Mouse (Mus musculus): ENCODE measurements at regions not wholly inside any gene's neighbourhood (a gene's known extent, or its start where the extent isn't known, plus 50 kb on each side); places are given as distances from the start of the nearest gene placed in this dataset.

DNA sequence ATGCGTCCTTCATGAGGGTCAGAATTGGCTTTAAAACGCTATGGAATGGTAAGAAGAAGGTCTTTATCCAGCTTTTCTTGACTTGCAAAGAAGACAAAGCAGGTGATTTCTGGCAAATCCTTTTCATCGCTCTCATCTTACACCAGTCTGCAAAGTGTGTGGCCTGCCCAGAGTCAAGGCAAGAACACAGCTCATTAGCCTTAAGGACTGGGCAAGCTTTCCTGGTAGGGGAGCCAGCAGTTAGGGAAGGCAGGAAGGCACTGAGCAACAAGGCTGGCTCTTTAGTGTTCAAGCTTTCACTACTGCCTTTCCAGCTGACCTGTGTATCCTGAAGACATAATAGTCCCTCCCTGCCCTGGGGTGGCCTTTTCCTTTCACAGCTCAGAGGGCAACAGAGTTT, 352.4 kb upstream of the N6amt1 start:
- intact Hi-C loops (cut with DNase I) = no loop called here

DNA sequence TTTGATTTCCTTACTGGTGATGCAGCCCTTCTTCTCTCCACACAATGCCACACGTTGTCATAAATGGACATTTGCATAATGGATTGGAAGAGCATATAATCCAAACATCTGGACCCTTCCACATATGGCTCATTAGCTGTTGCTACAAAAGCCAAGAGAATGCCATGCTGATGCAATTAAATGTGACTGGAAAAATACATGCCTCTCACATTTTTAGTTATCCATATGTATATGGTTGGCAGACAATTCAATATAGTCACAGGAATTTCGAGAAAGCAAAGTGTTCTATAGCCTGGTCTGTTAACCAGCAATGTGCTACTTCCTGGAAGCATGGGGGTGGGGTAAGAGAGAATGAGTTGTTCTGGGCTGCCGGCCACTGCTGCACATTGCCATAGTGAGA, 352.9 kb upstream of the N6amt1 start:
- intact Hi-C loops (cut with DNase I) = no loop called here

More for the DNA sequence above, 352.4 kb upstream of the N6amt1 start:
- no peak for DNase-seq (ENCODE audit: low spot score in 2 of 2)

DNA sequence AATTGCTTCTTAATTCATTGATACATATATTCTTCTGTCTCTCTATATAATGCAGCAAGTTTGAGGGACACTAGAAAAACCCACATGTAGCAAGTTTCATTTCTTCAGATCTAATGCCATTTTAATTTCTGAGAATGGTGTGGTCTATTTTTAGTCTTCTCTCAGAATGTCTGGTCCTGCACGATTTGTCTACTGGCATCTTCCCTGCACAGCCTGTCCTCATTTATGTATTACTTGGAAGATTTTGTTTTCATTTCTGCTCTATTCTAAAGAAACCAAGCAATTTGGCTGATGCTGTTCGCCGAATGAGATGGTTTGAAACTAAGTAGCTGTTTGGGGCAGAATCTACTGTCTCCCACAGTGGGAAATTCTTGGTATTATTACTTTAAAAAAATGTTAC, 382.3 kb upstream of the N6amt1 start:
- intact Hi-C loops (cut with DNase I) = no loop called here
- DNase-seq (ENCODE audit: low spot score in 2 of 2) = peak; percentile 35 to 46

More for the DNA sequence above, 352.9 kb upstream of the N6amt1 start:
- peak; percentile 6 to 26 for DNase-seq (ENCODE audit: low spot score in 2 of 2)

DNA sequence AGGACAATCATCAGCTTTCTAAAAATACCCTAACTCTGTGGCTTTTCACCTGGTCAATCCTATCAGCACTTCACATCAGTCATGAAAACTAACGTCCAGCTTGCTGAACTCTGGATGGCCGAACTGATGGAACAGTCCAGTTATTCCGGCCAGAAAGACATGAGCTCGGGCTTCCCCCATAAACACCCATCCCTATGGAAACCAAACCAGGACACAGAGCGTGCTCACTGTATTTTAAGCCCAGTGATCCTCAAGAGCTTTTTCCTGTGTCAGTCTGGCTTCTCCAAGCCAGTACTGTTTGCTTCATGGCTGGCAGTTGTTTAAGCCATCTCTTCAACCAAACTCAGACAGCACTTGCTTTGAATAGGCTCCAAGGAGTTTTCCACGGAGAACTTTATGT, 404.3 kb upstream of the N6amt1 start:
- intact Hi-C loops (cut with DNase I) = no loop called here

DNA sequence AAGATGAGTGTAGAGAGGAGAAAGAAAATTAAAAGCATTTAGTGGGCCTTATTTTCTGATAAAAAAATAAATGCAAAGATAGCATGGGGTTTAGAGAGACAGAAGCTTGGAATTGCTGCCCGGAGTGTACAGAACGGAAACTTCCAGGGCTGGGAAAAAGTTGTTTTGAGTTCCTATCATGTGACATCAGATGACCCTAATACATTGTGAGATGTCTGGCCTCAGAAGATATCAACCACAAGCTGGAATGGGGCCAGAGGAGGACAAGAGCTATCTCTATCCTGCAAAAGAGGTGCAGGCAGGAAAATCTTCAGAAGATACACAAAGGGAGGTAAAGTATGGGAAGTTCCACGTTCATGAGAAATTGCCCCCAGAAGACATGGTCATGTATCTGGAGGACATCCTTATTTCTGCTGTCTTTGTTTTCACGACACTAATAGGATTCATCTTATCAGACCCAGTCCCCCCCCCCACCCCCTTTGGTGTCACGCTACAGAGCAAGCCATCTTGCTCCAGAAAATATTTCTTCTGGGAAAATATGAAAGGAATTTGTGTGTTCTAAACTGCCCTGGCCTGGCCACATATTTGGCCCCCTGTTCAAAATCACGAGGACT, 408.3 kb upstream of the N6amt1 start:
- DNase-seq (ENCODE audit: low spot score in 2 of 2) = no peak
- intact Hi-C loops (cut with DNase I) = no loop called here

More for the DNA sequence above, 404.3 kb upstream of the N6amt1 start:
- DNase-seq (ENCODE audit: low spot score in 2 of 2) = no peak

DNA sequence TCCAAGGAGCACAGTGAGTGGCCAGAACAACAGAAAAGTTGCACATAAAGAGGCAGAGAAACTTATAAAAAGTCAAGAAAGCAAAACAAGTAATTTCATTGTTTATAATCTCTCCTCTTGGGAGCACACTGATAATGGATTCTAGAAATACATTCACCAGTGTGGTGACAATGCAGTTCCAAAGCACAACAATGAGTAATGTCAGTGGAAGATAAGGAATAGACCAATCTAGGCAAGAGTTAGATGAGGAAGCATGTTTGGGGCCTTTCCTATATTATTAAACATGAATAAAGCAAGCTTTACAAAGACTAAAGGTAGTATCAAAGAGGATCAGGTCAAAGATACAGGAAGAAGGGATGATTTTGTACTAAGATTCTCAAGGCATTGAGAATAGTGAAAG, 408.9 kb upstream of the N6amt1 start:
- intact Hi-C loops (cut with DNase I) = no loop called here

DNA sequence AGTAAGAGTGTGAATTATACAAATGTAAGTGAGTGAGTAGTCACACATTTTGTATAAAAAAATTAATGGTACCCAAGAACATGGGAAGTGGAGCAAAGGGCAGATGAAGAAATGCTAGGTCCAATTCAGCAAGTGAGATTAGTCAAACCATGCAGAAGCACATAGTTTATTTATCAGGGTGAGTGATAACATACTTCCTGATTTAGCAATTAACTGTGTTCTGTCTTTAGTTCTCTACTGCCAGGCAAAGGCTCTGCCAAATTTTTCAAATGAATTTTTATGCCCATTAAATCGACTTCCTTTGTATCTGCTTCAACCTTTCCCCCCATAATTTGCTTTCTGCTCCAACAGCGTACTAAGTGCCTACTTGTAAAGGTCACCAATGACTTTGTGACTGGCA, 419.0 kb upstream of the N6amt1 start:
- intact Hi-C loops (cut with DNase I) = no loop called here
- no peak for DNase-seq (ENCODE audit: low spot score in 2 of 2)

More for the DNA sequence above, 408.9 kb upstream of the N6amt1 start:
- DNase-seq (ENCODE audit: low spot score in 2 of 2) = no peak

DNA sequence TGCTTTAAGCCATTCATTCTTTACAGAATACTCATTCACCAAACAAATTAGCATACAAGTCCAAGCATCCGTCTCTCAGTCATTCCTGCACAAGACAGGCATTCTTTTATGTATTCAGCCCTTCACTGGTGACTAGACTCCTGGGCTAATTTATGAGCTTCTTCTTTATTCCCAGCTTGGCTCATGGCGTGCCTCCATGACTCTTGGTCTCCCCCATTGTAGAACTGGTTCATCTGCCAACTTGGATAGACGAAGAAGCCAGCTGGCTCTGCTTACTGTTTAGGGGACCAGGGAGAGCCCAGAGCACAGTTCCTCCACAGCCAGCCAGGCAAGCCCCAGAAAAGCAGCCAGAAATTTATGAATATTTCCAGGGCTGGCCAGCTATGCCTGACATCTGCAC, 421.2 kb upstream of the N6amt1 start:
- no peak for DNase-seq (ENCODE audit: low spot score in 2 of 2)
- intact Hi-C loops (cut with DNase I) = no loop called here

DNA sequence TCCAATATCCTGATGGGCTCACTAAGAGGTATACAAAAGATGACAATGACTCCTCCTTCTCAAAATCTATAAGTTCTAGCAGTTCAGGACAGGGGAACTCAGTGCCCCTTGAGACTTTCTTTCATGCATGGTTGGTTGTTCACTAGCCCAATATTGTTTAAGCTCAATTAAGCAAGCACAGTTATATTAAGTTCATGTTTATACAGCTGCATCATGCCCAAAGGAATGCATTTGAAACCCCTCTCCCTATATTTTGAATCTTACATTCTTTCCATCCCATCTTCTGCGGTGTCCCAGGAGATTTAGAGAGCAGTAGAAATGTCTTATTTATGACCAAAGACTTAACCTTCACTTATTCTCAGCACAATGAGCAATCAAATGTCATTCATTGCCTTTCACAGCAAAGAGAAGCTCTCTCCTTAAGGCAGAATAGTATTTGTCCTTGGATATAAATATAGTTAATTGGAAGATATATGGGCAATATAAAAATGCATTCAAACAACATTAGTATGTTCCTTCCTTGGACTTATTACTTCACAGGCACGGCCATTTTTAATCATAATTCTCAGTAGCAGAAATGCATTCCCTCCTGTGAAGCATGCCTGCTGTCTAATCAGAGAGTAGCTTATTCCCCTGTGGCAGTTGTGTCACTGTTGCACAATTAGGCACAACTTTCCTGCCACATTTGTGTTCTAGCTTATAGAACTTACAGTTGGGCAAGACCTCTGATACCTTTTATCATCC, 455.8 kb upstream of the N6amt1 start:
- intact Hi-C loops (cut with DNase I) = no loop called here
- DNase-seq (ENCODE audit: low spot score in 2 of 2) = no peak

DNA sequence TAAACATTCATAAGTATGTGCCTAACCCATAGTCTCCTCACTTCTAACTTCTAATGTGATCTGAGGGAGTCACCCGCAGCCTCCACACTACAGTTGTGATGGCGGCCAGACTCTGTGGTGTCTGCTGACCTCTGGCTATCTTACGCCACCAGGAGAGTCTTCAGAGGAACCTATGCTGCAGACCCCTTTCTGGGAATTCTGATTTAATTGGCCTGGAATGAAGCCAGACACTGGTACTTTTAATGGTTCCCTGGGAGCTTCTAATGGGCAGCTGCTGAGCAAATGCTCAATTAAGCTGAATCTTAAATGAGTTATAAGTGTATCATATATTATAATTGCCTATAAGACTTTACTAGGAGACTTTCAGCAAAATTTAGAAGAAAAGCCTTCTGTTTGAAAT, 459.0 kb upstream of the N6amt1 start:
- no peak for DNase-seq (ENCODE audit: low spot score in 2 of 2)
- intact Hi-C loops (cut with DNase I) = no loop called here

DNA sequence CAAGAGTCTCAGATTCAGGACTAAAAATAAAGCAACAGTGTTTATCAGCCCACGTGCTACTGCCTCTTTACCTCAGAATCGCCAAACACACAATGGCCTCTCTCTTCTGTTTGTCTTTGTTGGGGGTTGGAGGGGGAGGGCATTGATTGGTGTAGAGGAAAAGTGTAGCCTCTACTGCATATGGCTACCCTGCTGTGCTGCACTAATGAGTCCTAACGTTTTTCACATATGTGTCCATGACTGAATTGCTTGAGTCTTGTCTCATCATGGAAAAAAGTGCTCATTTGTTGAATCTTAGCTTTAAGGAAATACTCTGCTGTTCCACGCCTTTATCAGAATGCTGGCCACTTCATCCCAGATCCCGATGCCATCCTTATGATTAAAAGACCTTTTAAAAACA, 459.7 kb upstream of the N6amt1 start:
- DNase-seq (ENCODE audit: low spot score in 2 of 2) = no peak
- intact Hi-C loops (cut with DNase I) = no loop called here

DNA sequence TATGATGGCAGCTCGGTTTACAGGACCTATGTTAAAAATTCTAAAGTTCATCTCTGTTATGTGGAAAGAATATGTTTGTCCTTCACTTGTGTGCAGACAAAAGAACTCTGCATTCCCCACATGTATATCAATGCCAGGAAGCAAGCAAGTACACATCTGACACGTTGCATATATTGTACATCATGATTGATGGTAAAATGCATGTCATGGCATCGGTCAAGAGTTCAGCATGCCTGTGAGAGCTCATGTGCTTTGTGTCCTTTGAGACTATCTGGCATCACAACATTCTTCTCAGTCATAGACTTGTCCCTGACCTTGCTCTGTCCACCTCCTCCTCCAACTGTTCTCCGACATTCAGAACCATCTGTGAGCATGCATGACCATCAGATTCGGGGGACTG, 465.6 kb upstream of the N6amt1 start:
- DNase-seq (ENCODE audit: low spot score in 2 of 2) = no peak
- intact Hi-C loops (cut with DNase I) = no loop called here

DNA sequence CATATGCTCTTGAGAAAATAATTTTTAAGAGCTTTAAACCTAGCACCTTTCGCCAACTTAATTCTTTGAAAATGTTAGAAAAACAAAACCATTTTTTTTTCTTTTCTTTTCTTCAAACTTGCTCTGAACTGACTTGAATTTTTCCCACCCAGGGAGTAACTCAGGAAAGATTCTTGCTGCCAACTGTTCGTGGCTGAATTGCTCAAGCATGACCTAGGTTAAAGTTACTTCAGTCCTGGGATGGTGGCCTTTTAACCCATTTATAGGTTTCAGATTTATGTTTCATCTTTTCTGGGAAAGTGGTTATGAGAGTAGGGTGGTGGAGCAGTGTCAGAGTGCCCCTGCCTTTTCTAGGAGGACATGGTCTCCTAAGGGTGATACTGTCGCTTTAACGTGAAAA, 466.4 kb upstream of the N6amt1 start:
- intact Hi-C loops (cut with DNase I) = no loop called here
- no peak for DNase-seq (ENCODE audit: low spot score in 2 of 2)

DNA sequence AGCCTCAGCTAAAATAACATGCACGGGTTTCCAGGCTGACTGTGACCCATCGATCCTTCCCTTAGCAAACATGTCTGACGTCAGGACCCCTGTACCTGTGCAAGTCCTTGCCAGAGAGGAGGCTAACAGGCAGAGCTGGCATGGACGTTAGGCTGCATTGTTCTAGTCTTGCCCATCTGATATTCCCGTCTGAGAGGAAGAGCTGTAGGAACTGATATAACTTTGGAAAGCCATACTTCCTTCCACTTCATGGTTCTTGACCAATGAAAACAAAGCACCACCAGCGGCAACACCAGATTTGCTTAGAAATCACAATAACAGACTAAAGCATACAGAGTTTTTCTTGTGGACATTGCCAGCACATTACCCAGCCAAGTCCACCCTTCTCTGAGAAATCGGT, 470.1 kb upstream of the N6amt1 start:
- intact Hi-C loops (cut with DNase I) = loop anchor here (2.0 to 5.0 kb wide), 4 partner anchors 237 to 1077 kb away; no protein-coding TSS in a partner anchor
- DNase-seq (ENCODE audit: low spot score in 2 of 2) = no peak

DNA sequence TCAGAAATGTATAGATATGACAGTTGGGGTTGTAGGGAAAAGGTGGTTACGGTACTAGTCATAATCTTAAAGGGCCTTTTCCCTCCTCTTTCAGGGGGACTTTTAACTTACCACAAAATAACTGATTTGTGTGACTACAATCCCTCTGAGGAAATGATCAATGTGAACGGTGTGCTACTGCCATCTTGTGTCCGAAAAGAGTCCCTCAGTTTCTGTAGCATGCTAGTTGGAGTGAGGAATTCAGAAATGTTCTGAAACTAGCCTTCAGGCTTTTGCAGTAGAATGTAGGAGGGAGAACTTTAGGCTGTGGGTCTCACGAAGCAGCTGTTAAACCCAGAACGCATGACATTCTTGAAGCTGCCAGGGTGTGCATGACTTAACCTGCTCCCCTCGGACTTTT, 471.5 kb upstream of the N6amt1 start:
- intact Hi-C loops (cut with DNase I) = loop anchor here (2.0 to 5.0 kb wide), 4 partner anchors 235 to 1076 kb away; no protein-coding TSS in a partner anchor
- DNase-seq (ENCODE audit: low spot score in 2 of 2) = peak; percentile 38 to 61

DNA sequence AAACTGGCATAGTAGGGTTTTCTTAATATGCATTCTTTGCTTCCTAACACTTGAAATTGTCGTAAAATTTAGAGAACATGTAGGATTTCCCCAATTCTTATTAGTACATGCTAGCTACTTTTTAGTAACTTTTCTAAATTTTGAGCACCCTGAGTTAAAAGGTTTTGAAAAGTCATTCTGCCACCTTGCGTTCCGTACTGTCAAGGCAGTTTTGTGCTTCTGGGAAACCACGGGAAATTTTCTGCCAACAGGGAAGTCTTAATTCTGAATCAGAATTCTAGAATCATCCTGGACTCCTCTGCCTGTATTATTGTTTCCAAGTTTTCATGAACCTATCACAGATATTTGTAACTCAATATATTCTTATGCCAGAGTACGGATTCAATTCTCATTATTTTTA, 472.4 kb upstream of the N6amt1 start:
- intact Hi-C loops (cut with DNase I) = loop anchor here (5.0 kb wide), 3 partner anchors 234 to 464 kb away; no protein-coding TSS in a partner anchor
- DNase-seq (ENCODE audit: low spot score in 2 of 2) = no peak

DNA sequence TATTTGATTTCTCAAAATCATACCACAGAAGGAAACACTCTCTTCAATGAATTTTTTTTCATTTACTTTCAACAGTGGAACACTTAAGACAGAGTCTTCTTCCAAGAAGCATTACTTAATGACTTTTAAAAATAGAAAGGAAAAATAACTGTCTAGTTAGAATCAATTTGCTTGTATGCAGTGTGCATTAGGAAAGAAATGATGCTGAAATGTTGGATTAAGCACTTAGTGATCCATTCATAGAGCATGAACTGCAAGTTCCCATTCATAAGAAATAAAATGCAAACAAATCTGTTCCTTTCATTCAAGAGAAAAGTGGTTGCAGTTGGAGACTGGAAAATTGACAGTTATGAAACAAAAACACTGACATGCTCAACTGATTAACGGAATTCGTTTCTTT, 493.2 kb upstream of the N6amt1 start:
- intact Hi-C loops (cut with DNase I) = no loop called here
- no peak for DNase-seq (ENCODE audit: low spot score in 2 of 2)

DNA sequence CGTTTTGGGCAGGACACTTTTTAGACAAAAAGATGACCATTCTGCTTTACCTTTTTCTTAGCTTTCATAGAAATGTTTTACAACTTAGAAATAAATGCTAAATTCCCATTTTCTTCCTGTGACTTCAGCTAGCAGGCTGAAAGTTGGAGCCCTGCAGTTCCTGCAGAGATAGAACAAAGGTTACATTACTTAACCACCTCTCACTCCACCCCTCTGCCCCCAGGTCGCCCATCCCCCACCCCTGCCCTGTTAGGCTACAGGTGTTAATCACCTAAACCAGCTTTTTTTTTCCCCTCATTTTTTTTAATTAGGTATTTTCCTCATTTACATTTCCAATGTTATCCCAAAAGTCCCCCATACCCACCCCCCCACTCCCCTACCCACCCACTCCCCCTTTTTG, 498.1 kb upstream of the N6amt1 start:
- intact Hi-C loops (cut with DNase I) = no loop called here
- DNase-seq (ENCODE audit: low spot score in 2 of 2) = no peak

DNA sequence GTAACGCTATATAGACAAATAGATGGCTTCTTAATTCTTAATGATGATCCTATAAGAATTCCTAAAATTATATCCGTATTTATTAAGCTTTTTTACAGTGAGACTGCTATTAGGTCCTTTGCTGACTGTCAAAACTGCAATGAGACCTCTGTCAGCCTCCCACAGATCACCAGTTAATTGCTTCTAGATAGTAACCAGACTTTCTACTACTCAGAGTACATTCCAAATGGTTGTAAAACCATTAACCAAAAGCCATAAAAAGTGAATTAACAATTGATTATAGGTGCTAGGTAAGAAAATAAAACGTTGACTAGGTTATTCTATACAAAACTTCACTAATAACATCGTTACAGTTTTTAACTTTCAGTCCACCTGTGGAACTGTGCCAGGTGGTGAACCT, 498.7 kb upstream of the N6amt1 start:
- intact Hi-C loops (cut with DNase I) = no loop called here

DNA sequence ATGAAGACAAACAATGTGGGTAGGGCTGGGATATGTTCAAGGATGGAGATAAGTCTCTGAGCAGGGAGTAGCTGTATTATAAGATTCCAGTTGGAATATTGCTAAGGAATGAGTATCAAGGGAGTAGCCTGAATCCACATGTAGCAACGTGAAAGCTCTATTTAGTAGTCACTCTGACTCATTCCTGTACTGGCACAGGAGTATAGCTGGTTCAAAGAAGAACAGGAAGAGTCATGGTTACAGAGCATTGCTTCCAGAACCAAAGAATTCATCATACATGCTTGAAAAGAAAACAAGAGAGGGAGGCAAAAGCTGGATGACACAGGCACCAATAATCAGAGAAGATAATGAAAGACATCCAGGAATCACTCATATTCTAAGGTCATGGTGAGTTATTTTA, 500.6 kb upstream of the N6amt1 start:
- peak in 1 of 2 experiments; percentile 7 for DNase-seq (ENCODE audit: low spot score in 2 of 2)
- intact Hi-C loops (cut with DNase I) = no loop called here

More for the DNA sequence above, 498.7 kb upstream of the N6amt1 start:
- no peak for DNase-seq (ENCODE audit: low spot score in 2 of 2)
